Mouse (Mus musculus) forebrain, embryonic 15.5 days (tissue): ENCODE measurements around the gene Angptl7. TPM values are rescaled to one million over a fixed set of nuclear protein-coding genes. Genes with fewer than 3 reads are reported as not detected.
A peak's percentile ranks its signal among the peaks of the same experiment; 100 is the strongest.

ENCODE experiments used
- ATAC-seq: fragments of 200-750 bp; cut with Nextera tagmentation; replicated peaks from 2 replicates; pipeline ENCODE4 v1.8.0; 2017; ENCODE audit warnings: mild to moderate bottlenecking, moderate TSS enrichment, moderate library complexity
- H3K27ac ChIP-seq: fragments of 300-500 bp; sonication (generic); replicated peaks from 2 replicates; pipeline ENCODE4 v1.5.1; 2015; ENCODE audit warnings: mild to moderate bottlenecking, inconsistent platforms
- H3K27me3 ChIP-seq: fragments of 300-500 bp; sonication (generic); 2 replicates; pipeline ENCODE4 v1.6.1; 2015; ENCODE audit warnings: inconsistent platforms
- H3K36me3 ChIP-seq: fragments of 300-500 bp; sonication (generic); 2 replicates; pipeline ENCODE4 v1.6.1; 2015; ENCODE audit warnings: mild to moderate bottlenecking, inconsistent platforms
- H3K4me1 ChIP-seq: fragments of 300-500 bp; sonication (generic); 2 replicates; pipeline ENCODE4 v1.6.1; 2015; ENCODE audit warnings: inconsistent platforms
- H3K4me2 ChIP-seq: fragments of 300-500 bp; sonication (generic); replicated peaks from 2 replicates; pipeline ENCODE4 v1.6.1; 2015; ENCODE audit warnings: mild to moderate bottlenecking, inconsistent platforms
- H3K4me3 ChIP-seq: fragments of 300-500 bp; sonication (generic); 2 replicates; pipeline ENCODE4 v1.5.1; 2015; ENCODE audit warnings: mild to moderate bottlenecking, inconsistent platforms
- H3K9ac ChIP-seq: fragments of 300-500 bp; sonication (generic); replicated peaks from 2 replicates; pipeline ENCODE4 v1.6.1; 2015; ENCODE audit warnings: mild to moderate bottlenecking, inconsistent platforms
- H3K9me3 ChIP-seq: fragments of 300-500 bp; sonication (generic); 2 replicates; pipeline ENCODE4 v1.6.1; 2016; ENCODE audit warnings: inconsistent platforms
- WGBS: fragments of 180-500 bp; shearing (Covaris S2); methylation state at CpG from one replicate; pipeline ENCODE4 v1.1.7; 2015; ENCODE audit warnings: mixed read lengths; 5-methylcytosine and 5-hydroxymethylcytosine counted together
- polyA plus RNA-seq: library from polyadenylated mRNA; unstranded; fragments of >200 nt; fragmentation: Nextera tagmentation; extraction: Ambion mirVana; gene quantifications from 2 replicates; pipeline ENCODE4 v1.2.1, GENCODE M21; 2015

Gene Angptl7
- polyA plus RNA-seq, 1 experiment from 2014 or later = 0.33 TPM

DNA sequence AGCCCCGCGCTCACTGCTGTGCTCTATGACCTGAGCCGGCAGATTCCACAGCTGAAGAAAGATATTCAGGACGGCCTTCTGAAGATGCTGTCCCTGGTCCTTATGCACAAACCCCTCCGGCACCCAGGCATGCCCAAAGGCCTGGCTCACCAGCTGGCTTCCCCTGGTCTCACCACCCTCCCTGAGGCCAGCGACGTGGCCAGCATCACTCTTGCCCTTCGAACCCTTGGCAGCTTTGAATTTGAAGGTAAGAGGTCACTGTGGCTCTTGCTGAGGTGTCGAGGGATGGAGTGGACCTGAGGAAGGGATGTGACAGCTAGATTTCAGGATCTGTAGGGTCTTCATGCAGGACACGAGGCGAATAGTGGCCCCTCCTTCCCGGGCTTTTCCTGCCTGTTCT, 36.0 kb downstream of the Angptl7 start:
- Histone ChIP-seq H3K27ac (no peak overlapping the region), H3K4me3 (no peak overlapping the region), H3K36me3 (peaks cover 87% of the 10 kb centered on the region), H3K4me1 (peaks cover 9% of the 10 kb centered on the region; the same call in 1 of the 2 replicates), H3K27me3 (no peaks in the 10 kb centered on the region), H3K9ac (no peak overlapping the region), H3K4me2 (no peak overlapping the region), H3K9me3 (no peaks in the 10 kb centered on the region)
- no peak for ATAC-seq
- 92% methylated on average over 12 of the region's 12 CpGs for WGBS

DNA sequence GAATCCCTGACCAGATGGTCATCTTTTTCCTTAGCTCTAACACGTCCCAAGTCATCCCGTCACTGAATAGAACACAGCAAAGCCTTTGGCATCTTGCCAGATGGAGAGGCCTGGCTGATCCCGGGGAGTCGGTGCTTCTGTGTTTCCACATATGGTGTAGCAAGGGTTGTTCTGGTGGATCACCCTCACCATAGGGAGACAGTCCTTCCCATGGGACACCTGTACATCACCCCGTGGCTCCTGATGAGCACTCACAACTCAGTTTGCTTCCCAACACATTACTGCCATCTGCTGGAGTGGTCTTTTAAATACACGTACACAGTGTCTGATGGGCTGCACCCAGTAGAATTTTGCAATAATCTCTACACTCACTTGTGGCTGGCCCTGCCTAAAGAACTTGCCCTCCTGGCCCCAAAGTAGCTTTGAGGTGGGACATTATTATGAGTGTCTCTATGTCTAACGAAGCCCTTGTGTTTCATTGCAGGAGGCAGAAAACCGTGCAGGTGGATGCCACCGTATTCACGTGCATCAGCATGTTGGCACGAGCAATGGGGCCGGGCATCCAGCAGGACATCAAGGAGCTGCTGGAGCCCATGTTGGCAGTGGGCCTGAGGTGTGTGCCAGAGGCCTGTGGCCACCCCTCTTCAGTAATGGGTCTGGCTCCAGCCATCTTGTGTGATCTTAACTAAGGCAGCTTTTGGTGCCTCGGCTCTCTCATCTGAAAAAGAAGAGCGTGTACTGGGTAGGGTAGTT, 36.9 kb downstream of the Angptl7 start:
- no peak overlapping the region for H3K27ac ChIP-seq
- no peaks in the 10 kb centered on the region for H3K9me3 ChIP-seq
- no peak overlapping the region for H3K4me3 ChIP-seq
- no peak overlapping the region for H3K9ac ChIP-seq
- no peaks in the 10 kb centered on the region for H3K27me3 ChIP-seq
- no peak overlapping the region for H3K4me2 ChIP-seq
- WGBS = 63% methylated on average over 14 of the region's 14 CpGs
- ATAC-seq = peak; percentile 57; the same call in 1 of the 2 replicates
- peaks cover 87% of the 10 kb centered on the region for H3K36me3 ChIP-seq
- H3K4me1 ChIP-seq = peaks cover 9% of the 10 kb centered on the region; the same call in 1 of the 2 replicates

DNA sequence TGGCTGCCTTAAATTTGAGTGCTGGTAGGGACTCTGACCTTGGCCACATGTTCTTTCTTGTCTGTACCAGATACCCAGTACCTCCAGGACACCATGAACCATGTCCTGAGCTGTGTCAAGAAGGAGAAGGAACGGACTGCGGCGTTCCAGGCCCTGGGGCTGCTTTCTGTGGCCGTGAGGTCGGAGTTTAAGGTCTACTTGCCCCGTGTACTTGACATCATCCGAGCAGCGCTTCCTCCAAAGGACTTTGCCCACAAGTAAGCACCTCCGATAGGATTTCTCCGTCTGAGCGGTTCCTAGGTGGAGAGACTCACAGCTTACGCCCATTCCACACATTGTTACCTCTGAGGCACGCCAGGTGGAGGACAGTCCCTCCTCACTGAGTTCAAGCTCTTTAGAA, 37.5 kb downstream of the Angptl7 start:
- Histone ChIP-seq H3K4me2 (no peak overlapping the region), H3K4me1 (peaks cover 9% of the 10 kb centered on the region; the same call in 1 of the 2 replicates), H3K27me3 (no peaks in the 10 kb centered on the region), H3K27ac (no peak overlapping the region), H3K9ac (no peak overlapping the region), H3K4me3 (no peak overlapping the region), H3K36me3 (peaks cover 87% of the 10 kb centered on the region), H3K9me3 (no peaks in the 10 kb centered on the region)
- ATAC-seq = no peak
- WGBS = 96% methylated on average over 13 of the region's 13 CpGs

DNA sequence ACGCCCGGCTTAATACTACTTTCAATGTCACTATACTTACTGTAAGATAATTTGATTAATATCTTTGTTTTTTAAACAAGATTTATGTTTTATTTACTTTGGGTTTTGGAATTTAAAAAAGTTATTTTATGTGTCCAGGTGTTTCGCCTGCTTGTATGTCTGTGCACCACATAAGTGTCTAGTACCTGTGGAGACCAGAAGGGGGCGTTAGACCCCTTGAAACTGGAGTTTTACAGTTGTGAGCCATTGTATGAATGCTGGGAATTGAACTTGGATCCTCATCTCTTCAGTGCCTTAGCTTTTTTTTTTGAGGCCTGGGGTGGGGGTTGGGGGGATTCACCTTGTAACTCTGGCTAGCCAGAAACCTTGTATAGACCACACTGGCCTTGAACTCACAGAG, 38.5 kb downstream of the Angptl7 start:
- no peak overlapping the region for H3K27ac ChIP-seq
- WGBS = 89% methylated on average over 4 of the region's 4 CpGs
- H3K4me2 ChIP-seq = no peak overlapping the region
- H3K9ac ChIP-seq = no peak overlapping the region
- no peak for ATAC-seq
- no peaks in the 10 kb centered on the region for H3K27me3 ChIP-seq
- H3K9me3 ChIP-seq = no peaks in the 10 kb centered on the region
- peaks cover 9% of the 10 kb centered on the region; the same call in 1 of the 2 replicates for H3K4me1 ChIP-seq
- H3K36me3 ChIP-seq = peaks cover 90% of the 10 kb centered on the region
- no peak overlapping the region for H3K4me3 ChIP-seq

- Histone ChIP-seq H3K9ac (no peak overlapping the region), H3K27ac (peak overlapping the region; percentile 62)
Measured at GRCm38 (mm10) chr4:148460656-148461284, 39.5 kb downstream of the Angptl7 start.

GRCm38 (mm10) chr4:148455477-148456025, 44.7 kb downstream of the Angptl7 start:
- ATAC-seq = no peak
- no peak overlapping the region for H3K4me3 ChIP-seq
- no peaks in the 10 kb centered on the region for H3K27me3 ChIP-seq
- H3K4me1 ChIP-seq = peaks cover 6% of the 10 kb centered on the region
- H3K36me3 ChIP-seq = peaks cover 85% of the 10 kb centered on the region
- no peak overlapping the region for H3K4me2 ChIP-seq
- 93% methylated on average over 5 of the region's 5 CpGs for WGBS
- H3K9ac ChIP-seq = no peak overlapping the region
- no peak overlapping the region for H3K27ac ChIP-seq
- H3K9me3 ChIP-seq = no peaks in the 10 kb centered on the region

More at GRCm38 (mm10) chr4:148460656-148461284, 39.5 kb downstream of the Angptl7 start:
- H3K4me1 ChIP-seq = peaks cover 9% of the 10 kb centered on the region; the same call in 1 of the 2 replicates
- no peak overlapping the region for H3K4me2 ChIP-seq
- no peaks in the 10 kb centered on the region for H3K27me3 ChIP-seq
- WGBS = 40% methylated on average over 12 of the region's 12 CpGs
- H3K4me3 ChIP-seq = no peak overlapping the region
- peaks cover 90% of the 10 kb centered on the region for H3K36me3 ChIP-seq
- ATAC-seq = peak; percentile 79
- no peaks in the 10 kb centered on the region for H3K9me3 ChIP-seq

DNA sequence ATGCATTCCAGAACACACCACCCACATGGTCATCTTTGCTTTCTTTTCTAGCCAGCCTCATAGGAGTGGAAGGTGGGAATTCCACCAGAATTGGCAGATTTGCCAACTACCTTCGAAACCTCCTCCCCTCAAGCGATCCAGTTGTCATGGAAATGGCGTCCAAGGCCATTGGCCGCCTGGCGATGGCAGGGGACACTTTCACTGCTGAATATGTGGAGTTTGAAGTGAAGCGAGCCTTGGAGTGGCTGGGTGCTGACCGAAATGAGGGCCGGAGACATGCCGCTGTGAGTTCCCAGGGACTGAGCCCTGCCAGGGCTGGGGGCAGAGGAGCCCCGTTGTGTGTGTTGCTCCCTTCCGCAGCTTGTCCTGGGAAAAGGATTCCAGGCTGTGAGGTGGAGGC, 46.6 kb downstream of the Angptl7 start:
- H3K36me3 ChIP-seq = peaks cover 69% of the 10 kb centered on the region
- 90% methylated on average over 11 of the region's 11 CpGs for WGBS

DNA sequence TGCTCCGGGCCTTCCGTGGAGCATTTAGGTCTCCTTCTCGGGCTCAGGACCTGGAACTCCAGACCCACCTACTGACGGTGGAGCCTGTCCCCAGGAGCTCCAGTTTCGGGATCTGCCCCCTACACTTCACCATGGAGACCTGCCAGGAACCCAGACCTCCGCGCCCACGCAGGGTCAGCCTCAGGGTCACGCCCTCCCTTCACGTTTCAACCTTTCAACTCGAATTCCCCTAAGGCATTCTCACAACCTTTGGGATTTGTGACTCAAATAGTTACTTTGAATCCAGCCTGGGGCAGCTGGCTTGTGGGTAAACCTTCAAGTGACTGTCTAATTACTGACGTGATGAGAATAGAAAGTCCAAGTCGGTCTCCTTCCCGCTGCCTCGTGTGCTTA, 51.4 kb downstream of the Angptl7 start:
- Histone ChIP-seq H3K27ac (peak overlapping the region; percentile 74), H3K36me3 (peaks cover 21% of the 10 kb centered on the region), H3K27me3 (no peaks in the 10 kb centered on the region), H3K9ac (peak overlapping the region; percentile 77), H3K9me3 (no peaks in the 10 kb centered on the region), H3K4me2 (peak overlapping the region; percentile 63), H3K4me3 (peak overlapping the region; percentile 70), H3K4me1 (peaks cover 38% of the 10 kb centered on the region)
- no peak for ATAC-seq
- WGBS = under 1% methylated on average over 15 of the region's 15 CpGs

More for the DNA sequence above, 46.6 kb downstream of the Angptl7 start:
- Histone ChIP-seq H3K9me3 (no peaks in the 10 kb centered on the region), H3K9ac (no peak overlapping the region), H3K27me3 (no peaks in the 10 kb centered on the region), H3K4me3 (no peak overlapping the region), H3K27ac (no peak overlapping the region), H3K4me1 (peaks cover 21% of the 10 kb centered on the region), H3K4me2 (no peak overlapping the region)
- ATAC-seq = no peak

- Histone ChIP-seq H3K4me2 (peak within 1 kb of the TSS; percentile 63), H3K9me3 (no peaks in the 10 kb centered on the region), H3K27me3 (no peaks in the 10 kb centered on the region), H3K9ac (peak within 1 kb of the TSS; percentile 77), H3K4me1 (peaks cover 40% of the 10 kb centered on the region), H3K27ac (peak within 1 kb of the TSS; percentile 74), H3K4me3 (peak within 1 kb of the TSS; percentile 70), H3K36me3 (peaks cover 15% of the 10 kb centered on the region)
- WGBS = under 1% methylated on average over 55 of the region's 56 CpGs
- ATAC-seq = peak; percentile 97
Measured at GRCm38 (mm10) chr4:148448179-148448852, 51.9 kb downstream of the Angptl7 start, which contains the start of gene Mtor. Gene Mtor (plus strand): TSS chr4:148448611.
